Mouse (Mus musculus): ENCODE results near the gene Gm49661. TPM values are rescaled to one million over a fixed set of nuclear protein-coding genes. Genes with fewer than 3 reads are reported as not detected.

Gene Gm49661
- polyA plus RNA-seq, 1 experiment from 2014 or later: 0.45 TPM

DNA sequence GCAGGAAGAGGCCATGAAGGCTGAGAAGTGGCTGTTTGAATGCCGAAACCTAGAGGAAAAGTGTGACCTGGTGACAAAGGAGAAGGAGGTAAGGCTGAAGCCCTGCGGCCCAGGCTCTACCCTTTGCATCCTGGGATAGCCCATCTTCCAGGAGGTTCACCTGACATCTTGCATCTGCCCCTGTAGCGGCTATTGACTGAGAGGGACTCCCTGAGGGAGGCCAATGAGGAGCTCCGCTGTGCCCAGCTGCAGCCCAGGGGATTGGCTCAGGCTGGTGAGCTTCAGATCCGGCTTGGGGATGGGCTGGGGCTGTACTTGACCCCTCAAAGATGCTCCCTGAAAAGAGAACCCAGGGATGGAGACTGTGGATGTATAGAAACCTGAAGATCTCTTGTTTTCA lies 27.7 kb upstream of the Gm49661 start:
- Histone ChIP-seq H3K36me3 (ENCODE audit: control insufficient read depth, insufficient read depth) (no peaks in the 10 kb centered on the region), H3K4me3 (ENCODE audit: low read depth, low read length) (no peak overlapping the region), H3K9me3 (replicated peaks; ENCODE audit: control insufficient read depth, low read length) (no peaks in the 10 kb centered on the region), H3K4me1 (ENCODE audit: control insufficient read depth, low read depth, low read length) (peaks cover 9% of the 10 kb centered on the region), H3K27me3 (ENCODE audit: control insufficient read depth, insufficient read depth, low read depth, low read length) (no peaks in the 10 kb centered on the region), H3K9ac (ENCODE audit: low read depth, low read length) (no peak overlapping the region), H3K4me2 (ENCODE audit: low read depth, low read length) (no peak overlapping the region), H3K27ac (ENCODE audit: low read length) (no peak overlapping the region)
- WGBS (ENCODE audit: insufficient replicate concordance): 79% methylated on average over 5 of the region's 5 CpGs
- ATAC-seq (ENCODE audit: low read depth): no peak

- Histone ChIP-seq H3K9ac (ENCODE audit: low read depth, low read length) (no peak overlapping the region), H3K27ac (ENCODE audit: low read length) (no peak overlapping the region), H3K9me3 (replicated peaks; ENCODE audit: control insufficient read depth, low read length) (no peaks in the 10 kb centered on the region), H3K27me3 (ENCODE audit: control insufficient read depth, insufficient read depth, low read depth, low read length) (no peaks in the 10 kb centered on the region), H3K4me2 (ENCODE audit: low read depth, low read length) (no peak overlapping the region), H3K4me3 (ENCODE audit: low read depth, low read length) (no peak overlapping the region), H3K36me3 (ENCODE audit: control insufficient read depth, insufficient read depth) (no peaks in the 10 kb centered on the region), H3K4me1 (ENCODE audit: control insufficient read depth, low read depth, low read length) (peaks cover 15% of the 10 kb centered on the region)
- no peak for ATAC-seq (ENCODE audit: low read depth)
- WGBS (ENCODE audit: insufficient replicate concordance): 62% methylated on average over 25 of the region's 25 CpGs
Observed at GRCm38 (mm10) chr8:84995680-84996079, 26.4 kb upstream of the Gm49661 start.

- Histone ChIP-seq H3K4me2 (ENCODE audit: low read depth, low read length) (no peak overlapping the region), H3K4me3 (ENCODE audit: low read depth, low read length) (no peak overlapping the region), H3K9me3 (replicated peaks; ENCODE audit: control insufficient read depth, low read length) (no peaks in the 10 kb centered on the region), H3K27me3 (ENCODE audit: control insufficient read depth, insufficient read depth, low read depth, low read length) (no peaks in the 10 kb centered on the region), H3K36me3 (ENCODE audit: control insufficient read depth, insufficient read depth) (no peaks in the 10 kb centered on the region), H3K9ac (ENCODE audit: low read depth, low read length) (no peak overlapping the region), H3K27ac (ENCODE audit: low read length) (no peak overlapping the region), H3K4me1 (ENCODE audit: control insufficient read depth, low read depth, low read length) (peaks cover 19% of the 10 kb centered on the region)
- WGBS (ENCODE audit: insufficient replicate concordance): 80% methylated on average over 9 of the region's 9 CpGs
- ATAC-seq (ENCODE audit: low read depth): no peak
Observed at GRCm38 (mm10) chr8:84994375-84994774, 25.1 kb upstream of the Gm49661 start.

DNA sequence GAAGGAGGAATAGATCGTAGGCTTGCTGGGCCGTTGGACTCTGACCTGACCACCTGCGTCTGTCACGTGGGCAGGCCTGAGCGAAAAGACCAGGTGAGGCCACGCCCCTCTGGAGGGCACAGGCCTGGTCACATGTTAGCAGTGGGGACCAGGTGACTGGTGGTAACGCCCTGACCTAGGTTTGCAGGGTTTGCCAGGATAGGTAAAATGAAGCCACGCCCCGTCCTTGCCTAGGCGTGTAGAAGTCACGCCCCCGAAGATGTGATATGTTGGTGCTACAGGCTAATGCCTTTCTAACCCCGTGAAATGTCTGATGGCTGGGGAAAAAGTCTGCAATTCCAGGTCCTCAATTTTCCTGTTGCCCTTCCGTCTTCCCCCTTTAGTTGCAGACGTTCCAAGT lies 21.6 kb upstream of the Gm49661 start:
- Histone ChIP-seq H3K9me3 (replicated peaks; ENCODE audit: control insufficient read depth, low read length) (no peaks in the 10 kb centered on the region), H3K9ac (ENCODE audit: low read depth, low read length) (peak overlapping the region; percentile 81), H3K27ac (ENCODE audit: low read length) (peak overlapping the region; percentile 77), H3K4me2 (ENCODE audit: low read depth, low read length) (peak overlapping the region; percentile 96), H3K4me1 (ENCODE audit: control insufficient read depth, low read depth, low read length) (peaks cover 28% of the 10 kb centered on the region), H3K4me3 (ENCODE audit: low read depth, low read length) (peak overlapping the region; percentile 71), H3K36me3 (ENCODE audit: control insufficient read depth, insufficient read depth) (no peaks in the 10 kb centered on the region), H3K27me3 (ENCODE audit: control insufficient read depth, insufficient read depth, low read depth, low read length) (no peaks in the 10 kb centered on the region)
- peak; percentile 50 for ATAC-seq (ENCODE audit: low read depth)
- 4% methylated on average over 15 of the region's 15 CpGs for WGBS (ENCODE audit: insufficient replicate concordance)

DNA sequence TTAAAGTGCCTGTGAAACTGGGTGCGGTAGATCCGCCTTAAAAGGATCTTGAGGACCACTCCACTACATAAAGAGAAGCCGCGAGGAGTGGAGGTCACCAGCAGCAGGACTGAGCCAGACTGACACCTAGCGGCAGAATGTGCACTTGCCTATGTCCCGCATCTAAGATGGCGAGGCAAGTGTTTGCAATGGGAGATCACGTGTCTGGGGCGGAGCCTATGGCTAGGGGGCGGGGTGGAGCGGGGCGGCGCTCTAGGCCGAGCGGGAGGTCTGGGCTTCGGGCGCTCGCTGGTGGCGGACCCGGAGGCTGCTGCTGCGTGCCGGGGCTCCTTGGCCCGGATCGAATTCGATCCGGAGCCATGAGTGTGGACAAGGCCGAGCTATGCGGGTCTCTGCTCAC lies 21.1 kb upstream of the Gm49661 start, which contains the start of gene Hook2:
TSS of gene Hook2 (plus strand) at position 255 of the 400 bp plus-strand sequence.
- H3K4me2 ChIP-seq (ENCODE audit: low read depth, low read length): peak within 1 kb of the TSS; percentile 96
- peak within 1 kb of the TSS; percentile 81 for H3K27ac ChIP-seq (ENCODE audit: low read length)
- 0% methylated on average over 28 of the region's 28 CpGs for WGBS (ENCODE audit: insufficient replicate concordance)
- peaks cover 33% of the 10 kb centered on the region for H3K4me1 ChIP-seq (ENCODE audit: control insufficient read depth, low read depth, low read length)
- peak; percentile 81 for ATAC-seq (ENCODE audit: low read depth)
- H3K9me3 ChIP-seq (replicated peaks; ENCODE audit: control insufficient read depth, low read length): no peaks in the 10 kb centered on the region
- peak within 1 kb of the TSS; percentile 81 for H3K9ac ChIP-seq (ENCODE audit: low read depth, low read length)
- no peaks in the 10 kb centered on the region for H3K27me3 ChIP-seq (ENCODE audit: control insufficient read depth, insufficient read depth, low read depth, low read length)
- H3K36me3 ChIP-seq (ENCODE audit: control insufficient read depth, insufficient read depth): no peaks in the 10 kb centered on the region
- H3K4me3 ChIP-seq (ENCODE audit: low read depth, low read length): peak within 1 kb of the TSS; percentile 71

- WGBS (ENCODE audit: insufficient replicate concordance): 0% methylated on average over 15 of the region's 15 CpGs
Observed at GRCm38 (mm10) chr8:84989810-84990209, 20.6 kb upstream of the Gm49661 start.

DNA sequence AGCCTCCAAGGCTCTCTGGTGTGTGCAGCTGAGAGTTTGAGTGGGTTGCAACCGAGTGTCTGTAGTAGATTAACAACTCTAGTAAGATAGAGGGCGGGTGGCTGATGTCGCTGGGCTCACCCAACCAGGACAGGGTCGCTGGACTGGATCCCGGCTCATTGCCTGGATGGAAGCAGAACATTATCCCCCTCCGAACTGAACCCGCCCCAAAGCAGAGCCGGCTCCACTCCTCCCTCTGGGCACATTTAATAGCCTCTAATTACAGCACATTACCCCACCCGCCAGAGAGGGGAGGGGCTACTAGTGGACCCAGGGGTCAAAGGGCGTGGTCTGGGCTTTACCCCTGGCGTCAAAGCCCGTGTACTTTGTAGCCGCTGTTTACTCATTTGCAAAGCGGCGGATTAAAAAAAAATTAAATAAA lies 20.1 kb upstream of the Gm49661 start:
- H3K4me2 ChIP-seq (ENCODE audit: low read depth, low read length): peak overlapping the region; percentile 96
- peak overlapping the region; percentile 81 for H3K9ac ChIP-seq (ENCODE audit: low read depth, low read length)
- peak overlapping the region; percentile 81 for H3K27ac ChIP-seq (ENCODE audit: low read length)
- H3K27me3 ChIP-seq (ENCODE audit: control insufficient read depth, insufficient read depth, low read depth, low read length): no peaks in the 10 kb centered on the region
- H3K36me3 ChIP-seq (ENCODE audit: control insufficient read depth, insufficient read depth): no peaks in the 10 kb centered on the region
- WGBS (ENCODE audit: insufficient replicate concordance): 9% methylated on average over 15 of the region's 15 CpGs
- ATAC-seq (ENCODE audit: low read depth): no peak
- peaks cover 43% of the 10 kb centered on the region for H3K4me1 ChIP-seq (ENCODE audit: control insufficient read depth, low read depth, low read length)
- peak overlapping the region; percentile 71 for H3K4me3 ChIP-seq (ENCODE audit: low read depth, low read length)
- no peaks in the 10 kb centered on the region for H3K9me3 ChIP-seq (replicated peaks; ENCODE audit: control insufficient read depth, low read length)

More at GRCm38 (mm10) chr8:84989810-84990209, 20.6 kb upstream of the Gm49661 start:
- Histone ChIP-seq H3K27ac (ENCODE audit: low read length) (peak overlapping the region; percentile 81), H3K4me3 (ENCODE audit: low read depth, low read length) (peak overlapping the region; percentile 71), H3K27me3 (ENCODE audit: control insufficient read depth, insufficient read depth, low read depth, low read length) (no peaks in the 10 kb centered on the region), H3K36me3 (ENCODE audit: control insufficient read depth, insufficient read depth) (no peaks in the 10 kb centered on the region), H3K4me1 (ENCODE audit: control insufficient read depth, low read depth, low read length) (peaks cover 38% of the 10 kb centered on the region), H3K9ac (ENCODE audit: low read depth, low read length) (peak overlapping the region; percentile 81), H3K4me2 (ENCODE audit: low read depth, low read length) (peak overlapping the region; percentile 96), H3K9me3 (replicated peaks; ENCODE audit: control insufficient read depth, low read length) (no peaks in the 10 kb centered on the region)
- peak; percentile 67 for ATAC-seq (ENCODE audit: low read depth)

DNA sequence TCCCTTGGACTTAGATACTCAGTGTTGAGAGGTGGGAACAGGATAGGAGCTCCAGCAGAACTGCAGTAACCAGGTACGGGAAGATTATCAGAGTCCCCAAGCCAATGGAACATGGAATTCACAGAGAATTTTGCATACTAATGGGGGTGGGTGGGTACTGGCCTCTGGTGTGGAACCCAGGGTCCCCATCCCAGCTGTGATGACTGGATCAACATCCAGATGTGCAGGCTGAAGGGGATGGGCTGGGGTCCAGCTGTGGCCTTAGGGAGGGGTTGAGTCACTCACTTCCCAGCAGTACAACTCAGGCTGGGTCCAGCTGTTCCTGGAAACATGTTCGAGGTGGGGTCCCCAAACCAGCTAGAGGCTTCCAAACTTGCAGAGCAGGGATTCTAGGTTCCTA lies 18.7 kb upstream of the Gm49661 start:
- Histone ChIP-seq H3K4me2 (ENCODE audit: low read depth, low read length) (no peak overlapping the region), H3K36me3 (ENCODE audit: control insufficient read depth, insufficient read depth) (no peaks in the 10 kb centered on the region), H3K4me1 (ENCODE audit: control insufficient read depth, low read depth, low read length) (peaks cover 57% of the 10 kb centered on the region), H3K9me3 (replicated peaks; ENCODE audit: control insufficient read depth, low read length) (no peaks in the 10 kb centered on the region), H3K27ac (ENCODE audit: low read length) (no peak overlapping the region), H3K4me3 (ENCODE audit: low read depth, low read length) (no peak overlapping the region), H3K9ac (ENCODE audit: low read depth, low read length) (no peak overlapping the region), H3K27me3 (ENCODE audit: control insufficient read depth, insufficient read depth, low read depth, low read length) (no peaks in the 10 kb centered on the region)
- 90% methylated on average over 2 of the region's 2 CpGs for WGBS (ENCODE audit: insufficient replicate concordance)
- no peak for ATAC-seq (ENCODE audit: low read depth)

DNA sequence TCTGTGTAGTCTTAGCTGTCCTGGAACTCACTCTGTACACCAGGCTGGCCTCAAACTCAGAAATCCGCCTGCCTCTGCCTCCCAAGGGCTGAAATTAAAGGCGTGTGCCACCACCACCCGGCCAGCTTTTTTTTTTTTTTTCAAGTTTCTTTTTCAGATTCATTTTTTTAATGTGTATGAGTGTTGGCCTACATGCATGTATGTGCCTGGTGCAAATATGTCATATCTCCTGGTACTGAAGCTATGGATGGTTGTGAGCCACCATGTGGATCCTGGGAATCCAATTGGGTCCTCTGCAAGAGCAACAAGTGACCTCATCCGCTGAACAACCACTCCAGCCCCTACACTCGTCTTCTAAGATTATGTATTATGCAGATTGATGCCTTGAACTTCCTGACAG lies 18.2 kb upstream of the Gm49661 start:
- WGBS (ENCODE audit: insufficient replicate concordance): 66% methylated on average over 5 of the region's 5 CpGs
- Histone ChIP-seq H3K9ac (ENCODE audit: low read depth, low read length) (no peak overlapping the region), H3K9me3 (replicated peaks; ENCODE audit: control insufficient read depth, low read length) (no peaks in the 10 kb centered on the region), H3K4me2 (ENCODE audit: low read depth, low read length) (no peak overlapping the region), H3K4me3 (ENCODE audit: low read depth, low read length) (no peak overlapping the region), H3K27me3 (ENCODE audit: control insufficient read depth, insufficient read depth, low read depth, low read length) (no peaks in the 10 kb centered on the region), H3K27ac (ENCODE audit: low read length) (no peak overlapping the region), H3K36me3 (ENCODE audit: control insufficient read depth, insufficient read depth) (no peaks in the 10 kb centered on the region), H3K4me1 (ENCODE audit: control insufficient read depth, low read depth, low read length) (peaks cover 60% of the 10 kb centered on the region)
- ATAC-seq (ENCODE audit: low read depth): no peak
